Mouse (Mus musculus) embryonic facial prominence, embryonic 11.5 days (tissue): ENCODE data around the gene Fry. TPM values are rescaled to one million over a fixed set of nuclear protein-coding genes. Genes with fewer than 3 reads are reported as not detected.

Experiments used
- ATAC-seq: fragments of 200-750 bp; cut with Nextera tagmentation; replicated peaks from 2 replicates; pipeline ENCODE4 v1.8.0; 2017; ENCODE audit warnings: low read depth; ENCODE audit not compliant: insufficient number of reproducible peaks, low FRiP score, low TSS enrichment
- DNase-seq: peaks from one replicate; pipeline ENCODE4 v3.0.0-alpha.2; 2015; ENCODE audit warnings: low spot score
- H3K27ac ChIP-seq: fragments of 300-500 bp; sonication (generic); replicated peaks from 2 replicates; pipeline ENCODE4 v1.5.1; 2014; ENCODE audit warnings: mild to moderate bottlenecking, low read depth, low read length, control low read depth
- H3K27me3 ChIP-seq: fragments of 300-500 bp; sonication (generic); 2 replicates; pipeline ENCODE4 v1.6.1; 2014; ENCODE audit warnings: mild to moderate bottlenecking, low read length, moderate library complexity, mixed read lengths; ENCODE audit not compliant: control insufficient read depth, insufficient read depth
- H3K36me3 ChIP-seq: fragments of 300-500 bp; sonication (generic); replicated peaks from 2 replicates; pipeline ENCODE4 v1.6.1; 2014; ENCODE audit warnings: low read depth, mild to moderate bottlenecking, low read length, moderate library complexity, mixed read lengths; ENCODE audit not compliant: control insufficient read depth, insufficient read depth
- H3K4me1 ChIP-seq: fragments of 300-500 bp; sonication (generic); 2 replicates; pipeline ENCODE4 v1.6.1; 2014; ENCODE audit warnings: low read length, mixed read lengths; ENCODE audit not compliant: control insufficient read depth, insufficient read depth
- H3K4me2 ChIP-seq: fragments of 300-500 bp; sonication (generic); 2 replicates; pipeline ENCODE4 v1.6.1; 2014; ENCODE audit warnings: low read depth, mild to moderate bottlenecking, control low read depth, low read length, moderate library complexity
- H3K4me3 ChIP-seq: fragments of 300-500 bp; sonication (generic); 2 replicates; pipeline ENCODE4 v1.5.1; 2014; ENCODE audit warnings: low read depth, low read length, control low read depth
- H3K9ac ChIP-seq: fragments of 300-500 bp; sonication (generic); replicated peaks from 2 replicates; pipeline ENCODE4 v1.6.1; 2014; ENCODE audit warnings: mild to moderate bottlenecking, control low read depth, low read length
- H3K9me3 ChIP-seq: fragments of 300-500 bp; sonication (generic); replicated peaks from 2 replicates; pipeline ENCODE4 v1.6.1; 2016; ENCODE audit warnings: mild to moderate bottlenecking, low read length, inconsistent platforms, mixed read lengths; ENCODE audit not compliant: control insufficient read depth
- WGBS: fragments of 180-500 bp; shearing (Covaris S2); extraction: QIAGEN DNeasy Blood & Tissue Kit; methylation state at CpG from one replicate; pipeline ENCODE4 v1.1.7; 2014; 5-methylcytosine and 5-hydroxymethylcytosine counted together
- polyA plus RNA-seq: library from polyadenylated mRNA; unstranded; fragments of >200 nt; fragmentation: Nextera tagmentation; extraction: Ambion mirVana; gene quantifications from 2 replicates; pipeline ENCODE4 v1.2.1, GENCODE M21; 2014

The Fry gene
- polyA plus RNA-seq, 1 experiment from 2014 or later, result 8.2 TPM

- Histone ChIP-seq H3K9me3 (no peaks in the 10 kb centered on the region), H3K4me1 (no peaks in the 10 kb centered on the region), H3K36me3 (no peaks in the 10 kb centered on the region), H3K9ac (no peak overlapping the region), H3K4me3 (no peak overlapping the region), H3K27ac (no peak overlapping the region), H3K4me2 (no peak overlapping the region), H3K27me3 (no peaks in the 10 kb centered on the region)
- 83% methylated on average over 4 of the region's 4 CpGs for WGBS
- no peak for DNase-seq
- no peak for ATAC-seq
These were observed 152.0 kb downstream of the Fry start for GRCm38 (mm10) chr5:150270468-150270867.

- Histone ChIP-seq H3K9ac (no peak overlapping the region), H3K4me3 (no peak overlapping the region), H3K27ac (no peak overlapping the region), H3K27me3 (no peaks in the 10 kb centered on the region), H3K4me2 (no peak overlapping the region), H3K9me3 (no peaks in the 10 kb centered on the region), H3K36me3 (no peaks in the 10 kb centered on the region), H3K4me1 (no peaks in the 10 kb centered on the region)
- no peak for DNase-seq
- WGBS, result 91% methylated on average over 9 of the region's 9 CpGs
- ATAC-seq, result no peak
These were observed 153.7 kb downstream of the Fry start for GRCm38 (mm10) chr5:150272173-150272572.

GRCm38 (mm10) chr5:150275314-150275713, 156.9 kb downstream of the Fry start:
- Histone ChIP-seq H3K9ac (no peak overlapping the region), H3K9me3 (no peaks in the 10 kb centered on the region), H3K4me1 (no peaks in the 10 kb centered on the region), H3K36me3 (no peaks in the 10 kb centered on the region), H3K4me2 (no peak overlapping the region), H3K4me3 (no peak overlapping the region), H3K27me3 (no peaks in the 10 kb centered on the region), H3K27ac (no peak overlapping the region)
- WGBS, result 95% methylated on average over 6 of the region's 6 CpGs
- ATAC-seq (no peak), DNase-seq (no peak)

- 79% methylated on average over 4 of the region's 4 CpGs for WGBS
- Histone ChIP-seq H3K4me3 (no peak overlapping the region), H3K4me2 (no peak overlapping the region), H3K9me3 (no peaks in the 10 kb centered on the region), H3K4me1 (no peaks in the 10 kb centered on the region), H3K36me3 (no peaks in the 10 kb centered on the region), H3K27me3 (no peaks in the 10 kb centered on the region), H3K9ac (no peak overlapping the region), H3K27ac (no peak overlapping the region)
- DNase-seq, result no peak
- ATAC-seq, result no peak
These were observed 158.2 kb downstream of the Fry start for GRCm38 (mm10) chr5:150276611-150277010.

- Histone ChIP-seq H3K4me2 (no peak overlapping the region), H3K4me3 (no peak overlapping the region), H3K27me3 (no peaks in the 10 kb centered on the region), H3K9ac (no peak overlapping the region), H3K27ac (no peak overlapping the region), H3K4me1 (no peaks in the 10 kb centered on the region), H3K9me3 (no peaks in the 10 kb centered on the region), H3K36me3 (no peaks in the 10 kb centered on the region)
- ATAC-seq, result no peak
- no peak for DNase-seq
- 85% methylated on average over 6 of the region's 6 CpGs for whole genome bisulfite sequencing
These were observed 160.9 kb downstream of the Fry start for GRCm38 (mm10) chr5:150279387-150279786.

- ATAC-seq (no peak), DNase-seq (no peak)
- H3K4me3 ChIP-seq, result no peak overlapping the region
- no peaks in the 10 kb centered on the region for H3K36me3 ChIP-seq
- no peaks in the 10 kb centered on the region for H3K27me3 ChIP-seq
- H3K4me2 ChIP-seq, result no peak overlapping the region
- no peak overlapping the region for H3K9ac ChIP-seq
- WGBS, result 76% methylated on average over 2 of the region's 2 CpGs
- H3K9me3 ChIP-seq, result no peaks in the 10 kb centered on the region
- no peaks in the 10 kb centered on the region for H3K4me1 ChIP-seq
- no peak overlapping the region for H3K27ac ChIP-seq
These were observed 162.6 kb downstream of the Fry start for GRCm38 (mm10) chr5:150281084-150281483.

- DNase-seq (no peak), ATAC-seq (no peak)
- Histone ChIP-seq H3K4me3 (no peak overlapping the region), H3K9me3 (no peaks in the 10 kb centered on the region), H3K9ac (no peak overlapping the region), H3K27ac (no peak overlapping the region), H3K36me3 (no peaks in the 10 kb centered on the region), H3K27me3 (no peaks in the 10 kb centered on the region), H3K4me2 (no peak overlapping the region), H3K4me1 (no peaks in the 10 kb centered on the region)
- 85% methylated on average over 7 of the region's 7 CpGs for WGBS
These were observed 163.6 kb downstream of the Fry start for GRCm38 (mm10) chr5:150282091-150282490.

- DNase-seq (no peak), ATAC-seq (no peak)
- H3K9me3 ChIP-seq, result no peaks in the 10 kb centered on the region
- H3K4me2 ChIP-seq, result no peak overlapping the region
- H3K27ac ChIP-seq, result no peak overlapping the region
- H3K4me1 ChIP-seq, result no peaks in the 10 kb centered on the region
- H3K4me3 ChIP-seq, result no peak overlapping the region
- WGBS, result 73% methylated on average over 7 of the region's 7 CpGs
- H3K27me3 ChIP-seq, result no peaks in the 10 kb centered on the region
- H3K9ac ChIP-seq, result no peak overlapping the region
- no peaks in the 10 kb centered on the region for H3K36me3 ChIP-seq
These were observed 169.5 kb downstream of the Fry start for GRCm38 (mm10) chr5:150287949-150288348.
